Mouse (Mus musculus) hindbrain, embryonic 12.5 days (tissue): Measurements from ENCODE around the gene Efcab11. TPM values are rescaled to one million over a fixed set of nuclear protein-coding genes. Genes with fewer than 3 reads are reported as not detected.

Source experiments
- ATAC-seq: fragments of 200-750 bp; cut with Nextera tagmentation; 2 replicates; pipeline ENCODE4 v1.8.0; 2017; ENCODE audit warnings: moderate TSS enrichment; ENCODE audit not compliant: low FRiP score
- H3K27ac ChIP-seq: fragments of 300-500 bp; sonication (generic); 2 replicates; pipeline ENCODE4 v1.5.1; 2016; ENCODE audit warnings: mild to moderate bottlenecking
- H3K27me3 ChIP-seq: fragments of 300-500 bp; sonication (generic); 2 replicates; pipeline ENCODE4 v1.6.1; 2016; ENCODE audit warnings: mild to moderate bottlenecking
- H3K36me3 ChIP-seq: fragments of 300-500 bp; sonication (generic); 2 replicates; pipeline ENCODE4 v1.6.1; 2016; ENCODE audit warnings: mild to moderate bottlenecking
- H3K4me1 ChIP-seq: fragments of 300-500 bp; sonication (generic); 2 replicates; pipeline ENCODE4 v1.6.1; 2016
- H3K4me2 ChIP-seq: fragments of 300-500 bp; sonication (generic); replicated peaks from 2 replicates; pipeline ENCODE4 v1.6.1; 2016; ENCODE audit warnings: mild to moderate bottlenecking
- H3K4me3 ChIP-seq: fragments of 300-500 bp; sonication (generic); 2 replicates; pipeline ENCODE4 v1.5.1; 2016; ENCODE audit warnings: mild to moderate bottlenecking
- H3K9ac ChIP-seq: fragments of 300-500 bp; sonication (generic); 2 replicates; pipeline ENCODE4 v1.6.1; 2016; ENCODE audit warnings: mild to moderate bottlenecking, moderate library complexity
- H3K9me3 ChIP-seq: fragments of 300-500 bp; sonication (generic); replicated peaks from 2 replicates; pipeline ENCODE4 v1.6.1; 2016; ENCODE audit warnings: mild to moderate bottlenecking
- WGBS: fragments of 180-500 bp; shearing (Covaris S2); methylation state at CpG from one replicate; pipeline ENCODE4 v1.1.7; 2016; 5-methylcytosine and 5-hydroxymethylcytosine counted together
- polyA plus RNA-seq: library from polyadenylated mRNA; unstranded; fragments of >200 nt; fragmentation: Nextera tagmentation; extraction: Ambion mirVana; gene quantifications from 2 replicates; pipeline ENCODE4 v1.2.1, GENCODE M21; 2016

Efcab11 gene
- polyA plus RNA-seq, 1 experiment from 2014 or later, result 16.6 TPM

DNA sequence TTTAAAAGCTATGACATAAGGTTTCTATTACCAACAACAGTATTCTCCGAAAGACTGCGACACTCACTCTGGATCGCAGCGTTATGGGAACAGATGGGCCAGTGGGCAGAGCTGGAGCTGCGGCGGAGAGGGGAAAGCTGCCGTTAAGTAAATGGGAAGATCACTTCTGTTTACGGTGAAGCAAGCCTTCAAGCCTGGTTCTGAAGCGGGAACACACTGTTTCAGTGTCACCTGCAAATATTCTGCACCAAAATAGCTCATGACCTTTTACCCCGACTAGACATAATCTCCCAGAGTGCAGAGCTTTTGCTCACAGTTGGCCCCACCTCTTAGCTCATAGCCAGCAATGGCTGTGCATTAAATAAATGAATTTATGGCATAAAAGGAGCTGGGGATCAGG lies 162.9 kb downstream of the Efcab11 start:
- Histone ChIP-seq H3K27me3 (no peaks in the 10 kb centered on the region), H3K9ac (no peak overlapping the region), H3K36me3 (no peaks in the 10 kb centered on the region), H3K4me3 (no peak overlapping the region), H3K4me2 (no peak overlapping the region), H3K27ac (no peak overlapping the region), H3K9me3 (no peaks in the 10 kb centered on the region), H3K4me1 (peaks cover 4% of the 10 kb centered on the region; the same call in 1 of the 2 replicates)
- WGBS, result 84% methylated on average over 10 of the region's 10 CpGs
- no peak for ATAC-seq

DNA sequence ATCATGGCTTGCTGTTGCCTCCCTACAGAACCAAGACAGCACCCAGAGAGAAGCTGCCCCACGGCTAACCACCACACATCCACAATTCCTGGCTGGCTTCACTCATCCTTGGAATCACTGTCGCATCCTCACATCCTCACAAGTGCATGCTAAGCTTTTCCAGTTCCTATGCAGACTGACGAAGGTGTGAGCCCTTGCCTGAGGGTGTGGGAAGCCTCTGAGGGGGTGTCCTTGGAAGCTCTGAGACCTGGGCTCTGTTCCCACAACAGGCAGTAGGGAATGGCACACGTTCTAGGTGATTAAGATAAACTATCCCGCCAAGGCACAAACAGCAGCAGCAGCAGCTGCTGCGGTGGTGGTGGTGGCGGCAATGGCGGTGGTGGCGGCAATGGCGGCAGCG lies 164.5 kb downstream of the Efcab11 start:
- WGBS, result 91% methylated on average over 11 of the region's 11 CpGs
- no peaks in the 10 kb centered on the region for H3K27me3 ChIP-seq
- no peaks in the 10 kb centered on the region for H3K9me3 ChIP-seq
- no peak overlapping the region for H3K4me2 ChIP-seq
- H3K4me1 ChIP-seq, result peaks cover 14% of the 10 kb centered on the region
- H3K4me3 ChIP-seq, result no peak overlapping the region
- ATAC-seq, result no peak
- H3K27ac ChIP-seq, result no peak overlapping the region
- no peak overlapping the region for H3K9ac ChIP-seq
- H3K36me3 ChIP-seq, result no peaks in the 10 kb centered on the region

DNA sequence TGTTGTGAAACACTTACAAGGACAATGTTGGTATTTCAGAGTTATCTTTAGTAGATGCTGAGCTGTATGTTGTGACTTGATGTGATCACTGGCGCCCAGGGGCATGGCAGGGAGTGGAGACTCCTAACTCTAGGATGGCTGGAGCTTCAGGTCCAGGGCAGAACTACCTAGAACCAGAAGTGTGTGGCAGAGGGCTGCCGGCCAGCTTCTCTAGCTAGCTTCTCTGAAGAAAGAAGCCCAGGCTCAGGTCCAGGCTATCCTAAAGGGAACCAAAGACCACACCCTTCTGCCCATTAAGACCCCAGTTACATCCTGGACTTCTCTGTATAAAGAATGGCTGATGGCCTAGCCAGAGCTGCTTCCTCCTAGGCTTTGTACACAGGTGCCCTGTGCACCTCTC lies 166.1 kb downstream of the Efcab11 start:
- H3K27ac ChIP-seq, result no peak overlapping the region
- H3K4me1 ChIP-seq, result peaks cover 14% of the 10 kb centered on the region
- no peaks in the 10 kb centered on the region for H3K36me3 ChIP-seq
- no peak for ATAC-seq
- H3K4me3 ChIP-seq, result no peak overlapping the region
- no peaks in the 10 kb centered on the region for H3K27me3 ChIP-seq
- no peak overlapping the region for H3K4me2 ChIP-seq
- H3K9me3 ChIP-seq, result no peaks in the 10 kb centered on the region
- 99% methylated on average over 2 of the region's 2 CpGs for WGBS
- no peak overlapping the region for H3K9ac ChIP-seq

DNA sequence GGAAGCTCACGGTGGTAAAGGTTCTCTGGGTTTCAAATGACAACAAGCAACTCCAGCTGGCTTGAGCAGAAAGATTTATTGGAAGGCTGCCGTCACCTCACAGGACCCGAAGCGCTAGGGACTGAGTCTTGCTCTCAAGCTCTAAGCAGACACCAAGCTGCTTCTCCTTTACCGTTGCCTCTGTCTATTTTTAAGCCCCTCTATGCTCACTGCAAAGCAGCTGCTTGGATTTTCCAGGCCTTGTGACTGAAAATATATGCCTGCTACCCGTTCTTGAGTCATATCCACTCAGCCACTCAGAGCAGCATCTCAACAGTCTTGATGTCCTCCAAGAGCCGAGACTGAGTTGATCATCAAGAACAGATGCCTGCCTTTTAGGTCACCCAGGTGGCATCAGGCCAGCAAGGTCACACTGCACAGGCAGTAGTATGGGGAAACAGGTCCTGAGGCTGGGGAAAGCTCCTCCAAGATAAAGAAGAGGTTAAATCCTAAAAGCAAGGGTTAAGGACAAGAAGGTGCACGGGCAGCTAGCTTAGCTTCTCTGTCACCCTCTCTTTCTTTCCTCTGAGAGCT lies 168.1 kb downstream of the Efcab11 start:
- Histone ChIP-seq H3K4me3 (no peak overlapping the region), H3K9ac (no peak overlapping the region), H3K27ac (no peak overlapping the region), H3K27me3 (no peaks in the 10 kb centered on the region), H3K9me3 (no peaks in the 10 kb centered on the region), H3K4me1 (peaks cover 11% of the 10 kb centered on the region), H3K4me2 (no peak overlapping the region), H3K36me3 (no peaks in the 10 kb centered on the region)
- WGBS, result 77% methylated on average over 8 of the region's 8 CpGs
- no peak for ATAC-seq

DNA sequence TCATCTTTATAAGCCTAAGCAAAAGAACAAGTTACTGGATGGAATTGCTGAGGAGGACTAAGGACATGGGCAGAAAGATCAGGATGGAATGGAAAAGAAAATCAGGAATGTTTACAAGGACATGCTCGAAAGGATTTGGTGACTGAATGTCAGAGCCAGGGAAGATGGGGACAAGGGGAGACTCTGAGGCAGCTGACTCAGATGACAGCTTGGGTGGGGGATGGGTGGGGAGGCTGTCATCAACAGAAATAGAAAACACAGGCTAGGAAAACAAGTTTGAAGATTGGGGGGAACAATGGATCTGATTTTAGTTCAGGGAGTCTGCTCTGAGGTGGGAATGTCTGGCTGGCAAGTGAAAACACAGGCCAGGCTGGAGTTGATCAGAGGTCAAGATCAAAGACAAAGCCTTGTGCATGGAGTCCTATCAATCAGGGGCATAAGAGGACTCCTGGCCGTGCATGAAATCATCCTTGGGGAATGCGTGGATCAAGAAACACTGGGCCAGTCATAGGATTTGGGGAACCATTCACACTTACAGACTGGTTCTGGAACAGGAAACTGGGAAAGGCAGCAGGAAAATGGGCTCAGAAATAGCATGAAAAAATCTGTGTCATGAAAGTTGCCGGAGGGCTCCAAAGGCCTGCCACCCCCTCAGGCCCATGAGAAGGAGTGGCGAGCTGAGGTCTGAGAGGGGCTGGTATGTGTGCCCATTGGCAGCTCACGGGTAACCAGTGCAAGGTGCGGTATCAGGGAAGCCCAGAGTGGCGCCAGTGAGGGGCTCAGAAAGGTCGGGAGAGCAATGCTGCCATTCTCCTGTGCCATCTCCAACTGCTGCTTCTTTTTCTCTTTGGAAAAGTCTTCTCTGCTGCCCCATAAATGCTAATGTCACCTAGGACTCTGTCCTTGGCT lies 168.9 kb downstream of the Efcab11 start:
- Histone ChIP-seq H3K27me3 (no peaks in the 10 kb centered on the region), H3K9me3 (no peaks in the 10 kb centered on the region), H3K4me2 (no peak overlapping the region), H3K9ac (no peak overlapping the region), H3K27ac (no peak overlapping the region), H3K4me1 (peaks cover 11% of the 10 kb centered on the region), H3K36me3 (no peaks in the 10 kb centered on the region), H3K4me3 (no peak overlapping the region)
- no peak for ATAC-seq
- 63% methylated on average over 9 of the region's 9 CpGs for WGBS

DNA sequence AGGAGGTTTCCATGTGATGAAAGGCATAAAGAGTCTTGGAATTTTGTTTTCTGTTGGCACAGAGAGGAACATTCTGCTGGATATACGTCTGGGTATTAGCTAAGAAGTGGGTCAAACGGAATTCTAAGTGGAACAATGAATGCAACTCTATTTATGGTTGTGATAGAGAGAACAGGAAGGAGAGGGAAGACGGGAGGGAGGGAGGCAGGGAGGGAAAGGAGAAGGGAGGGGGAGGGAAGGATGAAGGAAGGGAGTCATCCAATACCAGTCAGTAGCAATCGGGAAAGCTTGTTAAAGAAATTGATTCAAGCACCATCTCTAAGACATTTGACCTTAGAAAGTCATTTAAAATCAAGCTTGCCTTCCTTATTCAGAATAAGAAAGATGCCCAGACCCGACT lies 172.0 kb downstream of the Efcab11 start:
- Histone ChIP-seq H3K9me3 (no peaks in the 10 kb centered on the region), H3K36me3 (no peaks in the 10 kb centered on the region), H3K4me3 (no peak overlapping the region), H3K27me3 (no peaks in the 10 kb centered on the region), H3K4me1 (peaks cover 11% of the 10 kb centered on the region), H3K9ac (no peak overlapping the region), H3K27ac (0 out of 2 replicates have a peak overlapping the region, but pooled peaks have one; percentile 17), H3K4me2 (no peak overlapping the region)
- ATAC-seq, result no peak
- WGBS, result 45% methylated on average over 5 of the region's 5 CpGs

DNA sequence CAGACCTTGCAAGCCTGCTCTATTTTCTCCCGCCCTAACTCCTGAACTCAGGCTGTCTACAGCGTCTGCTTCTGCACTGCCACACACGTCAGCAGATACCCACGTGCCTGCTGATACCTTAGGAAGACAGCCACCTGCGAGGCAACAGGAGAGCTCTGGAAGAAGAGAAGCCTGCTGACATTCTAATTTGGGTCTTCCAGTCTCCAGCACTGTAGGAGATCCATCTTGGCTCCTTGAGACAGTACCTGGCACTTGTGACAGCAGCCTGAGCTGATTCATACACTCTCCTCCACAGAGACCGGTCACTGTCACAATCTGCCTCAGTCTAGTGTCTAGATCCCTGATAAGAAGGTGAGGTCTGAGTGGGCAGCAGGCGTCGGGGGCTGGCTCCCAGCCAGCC lies 182.0 kb downstream of the Efcab11 start:
- no peak overlapping the region for H3K4me3 ChIP-seq
- no peak overlapping the region for H3K4me2 ChIP-seq
- 91% methylated on average over 8 of the region's 8 CpGs for WGBS
- no peak overlapping the region for H3K27ac ChIP-seq
- ATAC-seq, result no peak
- H3K9me3 ChIP-seq, result no peaks in the 10 kb centered on the region
- H3K27me3 ChIP-seq, result no peaks in the 10 kb centered on the region
- H3K9ac ChIP-seq, result no peak overlapping the region
- no peaks in the 10 kb centered on the region for H3K4me1 ChIP-seq
- H3K36me3 ChIP-seq, result no peaks in the 10 kb centered on the region

DNA sequence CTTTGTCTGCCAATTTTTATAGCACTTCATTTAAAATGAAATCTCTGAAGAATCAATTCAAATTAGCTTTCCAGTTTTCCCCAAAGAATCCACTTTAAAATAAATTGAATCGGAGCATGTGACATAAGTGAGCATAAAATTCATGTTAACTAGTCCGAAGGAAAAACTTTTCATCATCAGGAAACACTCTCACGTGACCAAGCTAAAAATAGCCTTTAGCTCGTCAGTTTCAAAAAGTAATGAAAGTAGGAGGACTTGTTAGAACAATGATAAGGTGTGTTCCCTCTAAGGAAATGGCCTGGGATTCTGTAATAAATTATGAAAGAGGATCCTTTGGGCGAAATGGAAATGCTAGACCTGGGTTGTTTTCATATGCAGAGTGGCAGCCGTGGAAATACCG lies 183.9 kb downstream of the Efcab11 start:
- H3K27ac ChIP-seq, result no peak overlapping the region
- no peaks in the 10 kb centered on the region for H3K4me1 ChIP-seq
- H3K27me3 ChIP-seq, result no peaks in the 10 kb centered on the region
- H3K36me3 ChIP-seq, result no peaks in the 10 kb centered on the region
- no peak overlapping the region for H3K4me2 ChIP-seq
- H3K9me3 ChIP-seq, result no peaks in the 10 kb centered on the region
- no peak overlapping the region for H3K4me3 ChIP-seq
- 75% methylated on average over 7 of the region's 7 CpGs for WGBS
- H3K9ac ChIP-seq, result no peak overlapping the region
- ATAC-seq, result no peak

DNA sequence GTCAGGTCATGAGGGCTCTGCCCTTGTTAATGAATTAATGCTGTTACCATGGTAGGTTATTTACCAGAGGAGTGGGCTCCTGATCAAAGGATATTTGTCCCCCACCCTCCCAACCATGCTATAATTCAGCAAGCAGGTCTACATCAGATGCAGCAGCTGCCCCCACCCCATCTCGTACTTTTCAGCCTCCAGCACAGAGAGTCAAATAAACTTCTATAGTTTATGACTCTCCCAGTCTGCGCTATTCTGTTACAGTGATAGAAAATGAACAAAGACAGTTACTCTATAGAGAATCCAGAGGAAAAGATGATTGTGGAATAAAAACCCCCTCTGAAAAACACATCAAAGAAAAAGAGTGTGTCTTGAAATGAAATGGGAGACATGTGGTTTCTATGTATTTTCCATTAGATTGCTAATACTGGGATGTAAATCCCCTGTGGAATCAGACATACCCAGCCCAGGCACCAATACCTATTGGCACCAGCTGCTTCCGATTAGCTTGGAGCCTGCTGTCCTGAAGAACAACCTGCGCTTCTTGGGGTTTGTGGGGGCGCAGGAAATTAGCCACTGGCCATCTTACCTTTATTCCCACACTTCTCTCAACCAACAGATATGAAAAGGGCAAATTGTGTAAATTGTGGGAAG lies 184.7 kb downstream of the Efcab11 start:
- no peaks in the 10 kb centered on the region for H3K36me3 ChIP-seq
- no peaks in the 10 kb centered on the region for H3K4me1 ChIP-seq
- no peak overlapping the region for H3K27ac ChIP-seq
- H3K9ac ChIP-seq, result no peak overlapping the region
- no peak overlapping the region for H3K4me2 ChIP-seq
- no peaks in the 10 kb centered on the region for H3K9me3 ChIP-seq
- no peaks in the 10 kb centered on the region for H3K27me3 ChIP-seq
- WGBS, result 80% methylated on average over 5 of the region's 5 CpGs
- no peak overlapping the region for H3K4me3 ChIP-seq
- no peak for ATAC-seq

DNA sequence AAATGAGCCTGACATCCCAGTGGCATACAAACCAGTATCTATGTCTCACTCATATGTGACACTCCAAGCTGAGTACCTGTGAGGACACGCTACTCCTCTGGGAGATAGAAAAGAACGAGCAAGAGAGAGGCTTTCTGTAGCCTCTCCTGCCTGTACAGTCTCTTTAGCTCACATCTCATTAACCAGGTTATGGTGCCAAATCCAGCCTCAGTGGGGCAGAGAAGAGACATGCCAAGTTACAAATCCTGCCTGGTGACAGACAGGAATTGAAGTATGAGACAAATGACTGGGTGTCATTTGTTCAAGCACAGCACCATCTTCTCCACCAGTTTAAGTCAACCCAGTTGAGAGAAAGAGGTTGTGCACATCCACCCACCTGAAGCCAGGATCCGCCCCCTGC lies 190.2 kb downstream of the Efcab11 start:
- ATAC-seq, result no peak
- H3K4me3 ChIP-seq, result no peak overlapping the region
- no peak overlapping the region for H3K9ac ChIP-seq
- no peak overlapping the region for H3K4me2 ChIP-seq
- no peaks in the 10 kb centered on the region for H3K27me3 ChIP-seq
- H3K27ac ChIP-seq, result no peak overlapping the region
- H3K4me1 ChIP-seq, result no peaks in the 10 kb centered on the region
- no peaks in the 10 kb centered on the region for H3K9me3 ChIP-seq
- no peaks in the 10 kb centered on the region for H3K36me3 ChIP-seq
- 89% methylated on average over 3 of the region's 3 CpGs for WGBS

DNA sequence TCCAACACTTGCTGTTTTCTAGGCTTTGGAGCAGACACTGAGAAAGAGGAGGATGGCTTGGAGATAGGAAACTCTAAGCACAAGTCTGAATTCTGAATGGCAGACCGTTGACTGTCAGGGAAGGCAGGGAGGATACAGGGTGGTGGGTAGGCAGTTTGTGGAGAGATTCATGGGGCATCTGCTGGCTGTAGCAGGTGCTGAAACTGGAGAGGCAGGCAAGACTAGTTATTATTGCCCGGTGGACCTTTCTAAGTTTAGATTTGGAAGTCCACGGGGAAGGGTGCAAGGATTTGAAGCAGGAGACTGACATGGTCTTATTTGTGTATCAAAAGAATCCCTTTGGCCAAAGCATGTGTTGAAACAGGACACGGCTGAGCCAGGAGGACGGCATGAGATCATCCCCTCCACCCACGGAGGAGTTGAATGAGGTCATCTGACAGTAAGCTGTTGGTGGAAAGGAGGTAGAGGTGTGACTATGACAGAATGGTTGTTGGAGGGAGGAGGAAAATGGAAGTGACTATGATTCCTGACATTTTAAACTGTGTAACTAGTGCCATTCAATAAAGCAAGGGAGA lies 197.7 kb downstream of the Efcab11 start:
- Histone ChIP-seq H3K9ac (no peak overlapping the region), H3K27ac (no peak overlapping the region), H3K27me3 (no peaks in the 10 kb centered on the region), H3K36me3 (no peaks in the 10 kb centered on the region), H3K4me3 (no peak overlapping the region), H3K9me3 (no peaks in the 10 kb centered on the region), H3K4me1 (no peaks in the 10 kb centered on the region; the same call in 1 of the 2 replicates), H3K4me2 (no peak overlapping the region)
- 74% methylated on average over 6 of the region's 6 CpGs for WGBS
- no peak for ATAC-seq

DNA sequence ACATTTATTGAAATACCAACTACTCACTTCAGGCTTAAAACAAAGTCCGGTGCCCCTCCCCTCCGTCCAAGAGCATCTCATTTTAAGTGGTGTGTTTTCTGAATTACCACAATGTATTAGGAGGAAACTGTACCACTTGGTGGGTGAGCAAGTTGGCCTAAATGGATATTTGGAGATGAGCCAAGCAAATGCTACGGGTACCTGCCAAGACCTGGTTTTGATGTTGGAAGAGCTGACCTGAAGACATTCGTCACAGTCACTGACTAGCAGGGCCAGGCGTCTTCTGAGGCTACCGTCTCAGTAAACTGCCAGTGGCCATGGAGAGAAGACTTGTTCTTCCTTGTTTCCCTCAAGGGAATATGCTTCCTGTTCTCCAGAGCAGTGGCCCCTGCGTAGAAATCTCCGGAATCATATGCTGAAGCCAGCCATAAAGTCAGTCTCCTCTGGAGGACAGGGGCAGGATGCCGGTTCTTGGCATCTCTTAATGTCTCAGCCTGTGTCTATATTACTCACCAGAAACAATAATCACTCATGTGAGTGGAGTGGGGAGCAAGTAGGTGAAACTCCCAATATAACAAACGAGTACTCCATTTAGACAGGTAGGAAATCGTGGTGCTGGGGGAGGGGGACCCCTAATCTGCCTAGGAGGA lies 198.7 kb downstream of the Efcab11 start:
- Histone ChIP-seq H3K4me3 (no peak overlapping the region), H3K9ac (no peak overlapping the region), H3K4me2 (no peak overlapping the region), H3K27ac (no peak overlapping the region), H3K9me3 (no peaks in the 10 kb centered on the region), H3K27me3 (no peaks in the 10 kb centered on the region), H3K4me1 (no peaks in the 10 kb centered on the region; the same call in 1 of the 2 replicates), H3K36me3 (no peaks in the 10 kb centered on the region)
- no peak for ATAC-seq
- WGBS, result 83% methylated on average over 11 of the region's 11 CpGs
